Mouse (Mus musculus): ENCODE data around the gene Tgfbr2. TPM values are rescaled to one million over a fixed set of nuclear protein-coding genes. Genes with fewer than 3 reads are reported as not detected.
A peak's percentile ranks its signal among the peaks of the same experiment; 100 is the strongest.

The Tgfbr2 gene
- 10 to 100 TPM; 57.7 to 90.0 TPM for total RNA-seq (2021)
- polyA plus RNA-seq (2012; rRNA removed), result 64.3 and 72.6 TPM in 2 replicates
- long read RNA-seq, full-length matches to known transcripts, result 23 of 31 reads
- long read RNA-seq, partial matches to known transcripts, result 5 of 31 reads
- long read RNA-seq, other reads (novel, unspliced or antisense), result 3 of 31 reads

DNA sequence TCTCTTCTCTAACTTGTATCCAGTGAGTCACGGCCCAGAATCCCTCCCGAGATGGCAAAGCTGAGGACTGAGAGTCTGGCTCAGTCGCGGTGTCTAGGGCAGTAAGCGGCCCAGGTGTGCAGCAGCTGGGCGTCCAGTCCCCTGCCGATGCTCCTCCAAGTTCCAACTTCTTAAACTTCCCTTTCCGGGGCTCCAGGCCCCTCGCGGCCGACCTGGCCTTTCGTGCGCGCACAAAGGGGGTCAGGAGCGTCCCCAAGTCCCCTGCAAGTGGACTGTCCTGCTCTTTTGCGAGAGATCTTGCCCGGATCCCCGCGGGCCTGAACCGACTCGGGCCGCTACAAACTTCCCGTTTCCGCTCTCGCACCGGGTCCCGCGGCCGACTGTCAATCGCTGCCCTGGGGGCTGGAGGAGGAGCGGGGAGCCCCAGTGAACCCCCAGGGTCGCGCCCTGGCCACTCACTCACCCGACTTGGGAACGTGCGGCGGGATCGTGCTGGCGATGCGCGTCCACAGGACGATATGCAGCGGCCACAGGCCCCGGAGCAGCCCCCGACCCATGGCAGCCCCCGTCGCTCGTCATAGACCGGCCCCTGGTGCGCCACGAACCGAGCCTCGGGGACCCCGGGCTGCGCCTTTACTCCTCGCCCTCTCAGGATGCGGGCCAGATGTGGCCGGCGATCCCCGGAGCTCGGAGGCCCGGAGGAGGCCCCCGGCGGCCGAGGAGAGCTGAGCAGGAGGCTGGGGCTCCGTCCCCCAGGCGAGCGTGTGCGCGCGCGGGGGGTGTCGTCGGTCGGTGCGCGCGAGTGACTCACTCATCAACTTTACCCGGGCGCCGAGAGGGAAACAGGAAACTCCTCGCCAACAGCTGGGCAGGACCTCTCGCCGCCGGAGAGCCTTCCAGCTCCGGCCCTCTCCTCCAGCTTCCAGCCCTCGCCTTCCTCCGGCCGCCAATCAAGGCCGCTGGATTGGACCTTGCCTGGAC lies at the start of gene Tgfbr2:
Gene Tgfbr2 (minus strand): TSS at position 880 of the 981 bp plus-strand sequence.
- DNase-seq, result peak; percentile 93

DNA sequence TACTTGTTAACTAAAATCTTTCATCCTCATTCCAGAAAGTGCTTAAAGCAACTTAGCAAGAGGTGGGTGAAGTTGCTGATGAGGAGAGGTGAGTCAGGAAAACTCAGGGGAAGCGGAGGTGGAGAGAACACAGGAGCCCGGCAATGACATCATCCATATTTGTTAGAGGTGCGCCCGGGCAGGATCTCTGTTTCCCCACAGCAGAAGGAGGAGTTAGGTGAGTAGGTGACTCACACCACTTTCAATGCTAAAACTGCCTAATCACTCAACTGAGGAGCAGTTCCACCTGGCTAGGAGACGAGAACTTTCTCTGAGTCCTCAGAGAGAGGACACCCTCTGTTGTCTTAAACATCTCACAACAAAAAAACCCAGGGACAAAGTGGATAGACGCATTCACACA lies 48.2 kb upstream of the Tgfbr2 start:
- DNase-seq, result no peak

DNA sequence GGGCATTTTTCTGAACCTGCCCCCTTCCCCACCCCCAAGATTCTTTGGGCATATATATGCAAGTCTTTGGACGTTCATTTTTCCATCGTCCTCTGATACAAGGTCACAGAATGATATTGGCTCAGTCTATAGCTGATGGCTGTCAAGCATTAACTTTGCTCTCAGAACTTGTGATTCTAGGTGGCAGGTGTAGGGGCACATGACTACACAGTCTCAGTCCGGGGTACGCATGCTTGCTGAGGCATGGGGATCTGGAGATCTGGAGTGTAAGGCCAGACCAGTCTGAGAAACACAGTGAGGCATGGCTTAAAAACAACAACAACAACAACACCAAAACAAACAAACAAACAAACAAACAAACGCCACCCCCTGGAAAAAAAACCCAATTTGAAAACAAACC lies 47.5 kb upstream of the Tgfbr2 start:
- DNase-seq, result no peak

DNA sequence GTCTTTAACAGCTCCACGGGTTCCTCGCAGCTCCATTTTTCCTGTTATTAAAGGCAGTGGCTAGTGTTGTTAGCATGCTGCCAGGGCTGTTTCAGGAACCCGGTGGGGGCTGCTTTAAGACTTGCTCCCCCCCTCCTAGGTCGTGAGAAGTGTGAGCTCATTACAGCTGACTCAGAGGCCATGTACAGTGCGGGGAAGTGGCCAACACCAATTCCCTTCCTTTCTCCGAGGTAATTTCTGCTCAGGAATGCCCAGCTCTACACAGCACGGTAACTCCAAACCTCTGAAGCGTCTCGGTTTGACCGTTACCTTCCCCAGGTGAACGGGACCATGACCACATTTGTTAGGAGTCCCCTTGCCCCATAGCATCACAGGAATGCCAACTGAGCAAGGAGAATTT lies 46.8 kb upstream of the Tgfbr2 start:
- no peak for DNase-seq

DNA sequence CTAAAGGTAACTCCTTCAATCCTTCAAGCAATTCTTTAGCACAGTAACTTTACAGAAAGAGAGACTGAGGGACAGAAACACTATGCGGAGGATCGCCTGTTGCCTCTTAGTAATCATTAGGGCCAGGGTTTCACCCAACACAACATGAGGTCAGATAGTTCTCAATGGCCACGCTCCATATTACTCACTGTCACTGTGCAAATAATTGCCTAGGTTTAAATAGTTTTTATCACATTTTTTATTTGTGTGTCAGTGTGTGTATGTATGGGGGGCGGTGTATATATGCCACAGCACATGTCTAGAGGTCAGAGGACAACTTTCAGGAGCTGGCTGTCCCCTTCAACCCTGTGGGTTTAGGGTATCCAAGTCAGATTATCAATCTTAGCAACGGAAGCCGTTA lies 46.4 kb upstream of the Tgfbr2 start:
- no peak for DNase-seq

DNA sequence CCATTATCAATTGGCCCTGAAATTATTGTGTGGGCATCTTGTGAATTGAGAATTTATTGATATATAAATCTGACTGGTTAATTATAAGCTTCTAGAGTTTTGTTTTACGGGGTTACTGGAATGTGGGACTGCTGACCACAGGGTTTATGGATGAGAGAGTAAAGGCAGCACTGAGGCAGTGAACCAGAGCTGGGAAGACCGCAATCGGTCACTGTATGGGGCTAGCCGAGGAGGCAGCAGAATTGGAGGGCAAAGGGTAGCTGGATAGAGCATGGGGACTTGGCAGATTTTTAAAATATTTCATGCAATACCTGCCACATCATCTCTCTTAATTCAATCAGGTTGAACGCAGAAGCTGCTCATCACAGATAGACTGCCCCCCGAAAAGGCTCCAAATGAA lies 45.5 kb upstream of the Tgfbr2 start:
- DNase-seq, result no peak

DNA sequence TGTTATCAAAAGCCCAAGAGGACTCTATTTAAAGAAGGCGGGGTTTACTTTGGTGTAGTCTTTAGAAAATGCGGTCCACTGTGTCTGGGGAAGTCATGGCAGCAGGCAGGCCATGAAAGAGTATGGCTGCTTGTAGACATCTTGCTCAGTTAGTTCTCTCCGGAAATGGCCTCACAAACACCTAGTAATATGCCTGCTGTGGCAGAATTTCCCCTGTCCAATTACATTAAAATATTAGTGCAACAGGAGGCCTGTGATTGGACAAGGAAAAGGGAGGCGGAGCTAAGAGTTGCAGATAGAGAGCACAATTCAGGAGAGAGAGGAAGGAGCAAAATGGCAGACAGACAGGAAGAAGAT lies 45.0 kb upstream of the Tgfbr2 start:
- no peak for DNase-seq

DNA sequence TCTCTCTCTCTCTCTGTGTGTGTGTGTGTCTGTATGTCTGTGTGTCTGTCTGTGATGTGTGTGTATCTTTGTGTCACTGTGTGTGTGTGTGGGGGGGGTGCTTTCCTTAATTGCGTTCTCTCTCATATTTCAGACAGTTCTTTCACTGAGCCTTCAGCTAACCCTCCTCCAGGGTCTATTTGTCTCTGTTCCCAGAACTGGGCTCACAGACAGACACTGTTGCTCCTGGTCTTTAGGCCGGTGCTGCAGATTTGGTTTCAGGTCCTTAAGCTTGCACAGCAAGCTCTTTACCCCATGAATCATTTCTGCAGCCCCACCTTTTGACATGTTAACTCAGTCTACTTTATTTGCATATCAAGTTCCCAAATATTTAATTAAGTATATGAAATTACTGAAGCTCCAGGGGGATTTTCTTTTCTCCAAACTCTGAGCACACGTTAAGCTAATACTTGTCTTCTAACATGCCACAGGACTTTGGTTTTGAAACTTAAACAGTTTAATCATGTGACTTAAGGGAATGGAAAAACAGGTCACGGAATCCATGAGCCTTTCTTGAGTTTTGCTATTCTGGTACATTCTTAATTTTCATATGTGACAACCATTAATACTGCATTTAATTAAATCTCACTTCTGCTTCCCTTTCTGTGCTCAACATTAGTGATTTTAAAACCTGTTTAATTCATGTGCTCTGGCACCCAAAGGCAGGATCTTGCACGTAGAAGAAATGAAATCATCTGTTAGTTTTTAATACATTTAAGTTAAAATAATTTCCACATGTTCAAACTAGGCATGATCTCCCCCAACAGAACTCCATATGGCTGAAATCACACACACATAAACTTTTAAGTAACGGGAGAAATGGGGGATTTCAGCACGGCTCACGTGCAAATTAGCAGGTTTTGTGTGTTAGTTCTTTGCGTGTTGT lies 44.3 kb upstream of the Tgfbr2 start:
- no peak for DNase-seq

DNA sequence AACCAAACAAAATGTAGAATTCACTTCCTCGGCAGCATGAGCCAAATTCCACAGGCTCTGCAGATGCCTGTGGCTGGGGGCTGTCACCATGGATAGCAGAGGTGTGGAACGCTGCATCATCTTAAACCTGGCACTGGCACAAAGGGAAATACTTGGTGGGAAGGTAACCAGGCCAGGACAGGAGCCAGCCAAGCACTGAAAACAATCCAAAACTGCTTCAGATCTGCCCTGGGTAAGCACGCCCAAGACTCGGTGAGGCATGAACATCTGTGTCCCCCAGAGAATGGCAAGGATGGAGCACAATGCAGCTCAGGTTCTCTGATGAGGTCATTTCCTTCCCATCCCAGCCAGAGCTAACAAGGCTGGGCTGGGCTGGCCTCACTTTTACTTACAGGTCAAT lies 43.6 kb upstream of the Tgfbr2 start:
- no peak for DNase-seq

DNA sequence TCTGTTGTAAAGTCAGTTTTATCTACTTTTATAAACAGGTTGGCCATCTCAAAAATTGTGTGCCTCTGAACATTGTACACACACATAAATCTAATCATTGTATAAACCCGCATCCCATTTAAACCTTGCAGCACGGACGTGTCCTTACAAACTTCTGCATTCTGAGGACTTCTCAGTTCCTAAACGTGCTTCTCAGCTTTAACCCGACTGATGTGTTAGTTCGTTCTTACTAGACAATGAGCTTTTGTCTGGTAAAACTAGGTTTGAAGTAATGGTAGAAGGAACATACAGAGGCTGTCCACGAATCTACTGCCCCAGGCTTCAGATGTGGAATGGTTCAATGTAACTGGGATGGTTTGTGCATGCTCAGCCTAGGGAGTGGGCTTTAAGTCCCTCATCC lies 41.9 kb upstream of the Tgfbr2 start:
- no peak for DNase-seq

DNA sequence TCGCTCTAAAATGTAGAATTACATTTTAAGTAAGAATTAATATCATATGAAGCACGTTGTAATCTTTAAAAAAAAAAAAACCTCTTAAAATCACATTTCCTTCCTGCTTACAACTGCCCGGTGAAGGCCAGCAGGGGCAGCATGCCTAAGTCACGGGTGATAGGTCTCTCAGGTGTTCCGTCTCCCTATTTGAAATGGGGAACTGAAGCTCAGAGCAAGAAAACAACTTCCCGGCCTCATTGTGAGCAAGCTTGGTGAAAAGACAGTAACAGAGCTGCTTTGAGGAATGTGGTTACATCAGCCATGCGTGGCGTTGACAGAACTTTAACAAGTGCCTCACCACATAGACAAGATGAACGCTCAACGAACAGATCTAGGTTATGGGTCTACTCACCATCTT lies 41.5 kb upstream of the Tgfbr2 start:
- no peak for DNase-seq

DNA sequence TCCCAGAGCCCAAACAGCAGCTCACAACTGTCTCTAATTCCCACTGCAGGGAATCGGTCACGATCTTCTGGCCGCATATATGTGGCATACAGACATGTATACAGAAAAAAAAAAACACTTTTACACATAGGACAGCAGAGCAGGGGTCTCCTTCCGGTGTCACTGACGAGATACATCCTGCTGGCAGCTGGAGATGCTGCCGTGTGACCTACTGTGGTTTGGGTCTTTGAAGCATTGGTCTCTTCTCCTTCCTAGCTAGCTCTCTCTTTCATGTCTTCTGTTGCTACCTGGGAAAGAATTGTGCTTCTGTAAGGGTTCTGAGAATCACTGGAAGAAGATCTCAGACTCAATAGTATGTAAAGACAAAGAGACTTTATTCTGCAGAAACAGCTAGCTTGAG lies 39.1 kb upstream of the Tgfbr2 start:
- DNase-seq, result no peak

DNA sequence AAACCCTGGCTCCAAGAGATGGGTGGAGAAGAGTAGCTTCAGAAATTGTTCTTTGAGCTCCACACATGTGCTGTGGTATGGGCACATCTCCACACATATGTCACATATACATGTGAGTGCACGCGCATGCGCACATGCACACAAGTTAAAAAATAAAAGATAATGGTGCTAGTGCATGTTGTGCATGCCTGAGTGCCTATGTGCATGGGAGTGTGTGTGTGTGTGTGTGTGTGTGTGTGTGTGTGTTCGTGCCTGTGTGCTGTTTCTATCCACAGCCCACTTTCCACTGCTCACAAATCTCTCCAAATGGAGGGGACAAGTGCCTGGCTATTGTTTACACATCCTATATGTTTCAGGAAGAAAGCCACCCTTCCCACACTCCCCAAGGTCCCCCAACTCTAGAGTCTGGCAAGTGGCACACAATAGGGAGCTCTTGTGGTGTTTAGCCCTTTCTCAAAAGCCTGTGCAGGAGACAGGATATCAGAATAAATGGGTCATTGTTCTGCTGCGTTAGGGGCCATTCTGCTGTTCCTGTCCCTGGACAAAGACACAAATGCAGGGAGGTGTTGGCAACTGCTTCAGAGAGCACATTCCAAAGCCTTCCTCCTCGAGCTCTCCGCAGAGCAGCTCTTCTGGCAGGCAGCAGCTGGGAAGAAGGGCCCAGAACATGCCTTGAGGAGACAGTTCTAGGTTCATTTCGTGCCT lies 37.9 kb upstream of the Tgfbr2 start:
- peak; percentile 9 for DNase-seq

DNA sequence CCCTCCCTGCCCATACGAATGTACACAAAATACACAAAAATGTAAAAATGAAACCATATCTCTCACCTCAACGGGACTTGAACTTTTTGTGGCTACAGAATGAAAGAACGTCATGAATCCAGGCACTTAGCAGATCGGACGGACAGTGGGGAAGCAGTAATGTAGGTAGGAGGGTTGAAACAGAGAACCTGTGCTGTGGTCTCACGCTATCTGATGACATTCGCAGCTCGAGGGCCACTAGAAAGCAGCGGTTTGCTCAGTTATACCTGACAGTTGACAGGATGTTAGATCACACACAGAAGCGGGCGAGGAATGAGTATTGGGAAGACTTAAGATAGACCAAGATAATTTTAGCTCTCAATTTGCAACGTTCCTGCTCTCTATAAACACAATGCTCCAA lies 36.9 kb upstream of the Tgfbr2 start:
- no peak for DNase-seq

DNA sequence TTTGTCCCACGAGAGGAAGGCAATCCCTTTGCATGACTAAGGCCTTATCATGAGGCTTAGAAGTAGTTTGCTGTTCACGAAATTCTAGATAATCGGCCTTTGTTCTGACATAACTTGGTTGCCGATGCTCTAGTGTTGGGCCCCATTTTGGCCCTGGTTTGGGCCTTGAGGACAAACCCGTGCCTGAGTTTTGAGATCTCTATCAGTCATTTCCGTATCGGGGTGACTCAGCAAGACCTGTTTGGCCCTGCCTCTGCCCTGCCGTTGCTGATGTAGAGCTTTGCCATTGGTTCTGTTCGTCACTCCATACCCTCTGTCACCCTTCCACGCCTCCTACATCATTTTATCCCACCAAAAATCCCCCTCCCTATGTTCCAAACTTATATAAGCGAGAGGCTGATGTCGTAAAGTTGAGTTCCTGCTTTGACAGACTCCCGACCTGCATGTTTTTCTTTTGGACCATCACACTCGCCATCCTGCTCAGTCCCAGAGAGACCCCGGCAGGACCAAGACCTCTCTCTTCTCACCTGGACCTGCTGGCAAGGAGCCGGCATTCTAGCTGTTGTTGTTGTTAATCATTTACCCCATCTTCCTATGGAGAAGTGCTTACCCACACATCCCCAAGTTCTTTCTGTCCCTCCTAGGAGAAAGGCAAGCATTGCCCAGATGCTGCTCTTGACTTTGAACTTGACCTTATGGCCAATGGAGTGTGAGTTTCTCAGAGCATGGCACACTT lies 33.2 kb upstream of the Tgfbr2 start:
- no peak for DNase-seq

DNA sequence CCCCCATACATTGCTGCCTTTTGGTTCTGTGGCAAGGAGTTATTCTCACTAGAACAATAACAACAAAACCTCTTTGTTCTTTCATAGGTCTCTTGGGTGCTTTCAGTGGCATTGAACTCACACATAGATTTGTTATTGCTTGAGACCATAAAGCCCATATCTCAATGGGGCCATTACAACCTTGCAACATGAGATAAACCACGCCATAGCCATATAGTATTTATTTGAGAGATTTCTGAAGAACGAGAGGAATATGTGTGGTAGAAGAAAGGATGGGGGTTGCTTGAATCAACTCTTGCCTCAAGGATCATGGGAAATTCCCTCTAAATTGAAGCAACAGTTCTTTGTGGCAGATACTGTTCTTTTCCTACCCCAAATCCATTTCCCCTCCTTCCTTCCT lies 31.7 kb upstream of the Tgfbr2 start:
- DNase-seq, result no peak

DNA sequence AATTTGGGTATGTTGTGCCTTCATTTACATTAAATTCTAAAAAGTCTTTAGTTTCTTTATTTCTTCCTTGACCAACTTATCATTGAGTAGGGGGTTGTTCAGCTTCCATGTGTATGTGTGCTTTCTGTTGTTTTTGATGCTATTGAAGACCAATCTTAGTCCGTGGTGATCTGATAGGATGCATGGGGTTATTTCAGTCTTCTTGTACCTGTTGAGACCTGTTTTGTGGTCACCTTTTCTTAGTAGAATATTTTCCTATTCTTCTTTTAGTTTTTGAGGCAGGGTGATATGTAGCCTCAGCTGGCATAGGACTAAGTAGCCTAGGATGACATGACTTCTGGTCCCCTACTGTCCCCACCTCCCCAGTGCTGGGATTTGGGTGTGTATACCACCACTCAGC lies 28.5 kb upstream of the Tgfbr2 start:
- no peak for DNase-seq

DNA sequence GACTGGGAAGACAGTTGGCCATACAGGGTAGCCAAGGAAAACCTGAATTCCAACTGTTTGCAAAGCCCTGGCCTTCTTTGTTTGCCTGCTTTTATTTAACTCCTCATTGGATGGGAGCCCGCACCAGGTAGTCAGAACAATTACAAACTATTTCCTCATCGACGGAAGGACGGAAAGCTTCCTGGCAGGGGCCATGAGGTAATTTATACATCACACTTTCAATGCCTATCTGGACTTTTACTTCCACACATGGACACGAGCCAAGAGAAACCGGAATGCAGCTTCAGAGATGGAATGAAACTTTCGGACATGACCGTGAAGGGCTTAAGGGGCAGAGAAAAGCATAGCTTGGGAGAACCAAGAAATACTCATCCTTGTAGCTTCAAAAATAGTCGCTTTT lies 24.0 kb upstream of the Tgfbr2 start:
- no peak for DNase-seq

DNA sequence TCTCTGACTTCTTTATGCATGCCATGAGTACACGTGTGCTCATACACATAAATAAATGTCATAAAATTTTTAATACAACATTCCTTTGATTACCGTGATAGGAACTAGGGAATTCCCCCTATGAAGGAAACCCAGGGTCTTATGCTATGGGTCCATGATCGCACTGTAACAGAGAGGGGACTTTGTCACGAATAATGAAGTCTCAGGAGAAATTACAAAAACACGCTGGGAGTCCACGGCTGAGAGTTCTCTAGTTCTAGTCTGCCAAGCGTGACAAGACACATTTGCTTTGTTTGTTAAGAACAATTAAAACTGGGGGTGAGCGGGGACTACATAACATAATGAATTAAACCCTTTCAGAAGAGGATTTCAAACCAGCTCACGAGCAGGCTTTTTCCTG lies 23.3 kb upstream of the Tgfbr2 start:
- no peak for DNase-seq

DNA sequence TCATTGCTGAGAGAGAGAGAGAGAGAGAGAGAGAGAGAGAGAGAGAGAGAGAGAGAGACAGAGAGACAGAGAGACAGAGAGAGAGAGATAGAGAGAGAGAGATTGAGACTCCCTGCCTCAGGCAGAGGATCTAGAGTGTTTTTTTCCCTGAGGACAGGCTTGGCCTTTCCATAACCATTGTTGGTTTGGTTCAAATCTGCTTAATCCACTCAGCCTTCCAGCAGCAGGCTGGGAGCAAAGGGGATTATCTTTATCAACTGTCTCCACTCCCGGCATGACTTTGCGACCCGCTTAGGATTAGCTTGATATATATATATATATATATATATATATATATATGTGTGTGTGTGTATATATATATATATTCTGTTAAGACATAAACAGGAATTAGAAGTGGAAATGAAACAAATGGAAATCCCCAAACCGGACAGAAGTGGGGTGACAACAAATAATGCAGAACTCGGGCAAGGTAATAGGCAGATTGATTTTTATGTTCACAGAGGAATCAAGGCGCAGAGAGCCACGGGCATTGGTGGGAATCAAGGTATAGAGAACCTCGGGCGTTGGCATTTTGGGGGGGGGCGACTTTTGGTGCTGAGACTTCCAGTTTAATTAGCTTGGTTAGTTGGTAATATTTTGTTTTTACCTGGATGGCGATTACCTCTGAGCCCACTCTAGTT lies 22.5 kb upstream of the Tgfbr2 start:
- DNase-seq, result no peak
